Mouse (Mus musculus): Measurements from ENCODE around the gene Rpl31. TPM values are rescaled to one million over a fixed set of nuclear protein-coding genes. Genes with fewer than 3 reads are reported as not detected.

Rpl31 gene
- polyA plus RNA-seq, 1 experiment = 291 TPM

DNA sequence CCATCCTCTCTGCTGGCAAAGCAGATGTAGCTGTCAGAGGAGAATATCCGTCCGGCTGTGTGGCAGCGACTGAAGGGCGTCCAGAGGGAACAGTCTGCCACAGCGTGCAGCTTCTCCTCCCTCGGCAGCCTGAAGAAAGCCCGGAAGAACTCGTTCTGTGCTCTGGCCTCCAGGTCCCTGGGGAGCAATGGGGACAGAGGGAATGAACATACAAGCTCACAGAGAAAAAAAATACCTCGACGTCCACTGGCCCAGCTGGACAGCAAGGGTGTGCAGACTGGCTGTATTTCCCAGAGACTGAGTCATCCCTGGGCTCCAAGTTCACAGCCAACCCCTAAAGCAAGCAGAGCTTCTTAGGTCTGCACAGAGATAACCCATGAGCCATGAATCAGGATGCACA, 26.5 kb downstream of the Rpl31 start:
- no peak for DNase-seq (ENCODE audit: low read depth, low spot score)
- 74% methylated on average over 10 of the region's 10 CpGs for WGBS

DNA sequence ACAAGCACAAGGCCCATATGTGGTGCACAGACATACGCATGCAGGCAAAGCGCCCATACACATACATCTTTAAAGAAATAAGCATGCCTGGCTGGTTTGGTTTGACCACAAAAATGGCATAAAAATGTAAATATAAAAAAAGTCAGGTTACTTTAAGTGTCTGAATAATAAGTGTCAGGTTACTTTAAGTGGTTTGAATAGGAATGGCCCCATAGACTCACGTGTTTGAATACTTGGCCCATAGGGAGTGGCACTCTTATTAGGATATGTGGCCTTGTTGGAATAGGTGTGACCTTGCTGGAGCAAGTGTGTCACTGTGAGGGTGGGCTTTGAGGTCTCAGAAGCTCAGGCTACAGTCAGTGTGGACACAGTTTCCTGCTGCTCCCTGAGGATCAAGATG, 27.0 kb downstream of the Rpl31 start:
- WGBS = 73% methylated on average over 3 of the region's 3 CpGs
- DNase-seq (ENCODE audit: low read depth, low spot score) = no peak

DNA sequence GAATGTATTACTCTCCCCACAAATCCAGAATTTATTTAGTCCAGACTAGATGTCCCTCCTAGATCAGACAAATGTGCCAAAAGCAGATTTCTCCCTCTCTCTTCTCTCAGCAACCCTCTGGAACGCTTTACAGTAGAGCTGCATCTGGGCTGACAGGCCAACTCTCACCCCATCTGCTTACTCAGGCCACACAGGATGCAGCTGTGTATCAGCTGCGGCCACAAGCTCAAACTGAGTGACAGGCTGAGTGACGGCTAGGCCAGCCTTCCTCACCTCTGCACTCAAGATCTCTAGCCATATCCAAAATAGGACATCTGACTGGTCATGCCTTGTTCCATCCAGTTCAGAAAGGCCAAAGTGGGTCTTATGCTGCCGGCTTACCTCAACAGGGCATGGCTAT, 28.7 kb downstream of the Rpl31 start:
- no peak for DNase-seq (ENCODE audit: low read depth, low spot score)
- WGBS = 70% methylated on average over 4 of the region's 4 CpGs

DNA sequence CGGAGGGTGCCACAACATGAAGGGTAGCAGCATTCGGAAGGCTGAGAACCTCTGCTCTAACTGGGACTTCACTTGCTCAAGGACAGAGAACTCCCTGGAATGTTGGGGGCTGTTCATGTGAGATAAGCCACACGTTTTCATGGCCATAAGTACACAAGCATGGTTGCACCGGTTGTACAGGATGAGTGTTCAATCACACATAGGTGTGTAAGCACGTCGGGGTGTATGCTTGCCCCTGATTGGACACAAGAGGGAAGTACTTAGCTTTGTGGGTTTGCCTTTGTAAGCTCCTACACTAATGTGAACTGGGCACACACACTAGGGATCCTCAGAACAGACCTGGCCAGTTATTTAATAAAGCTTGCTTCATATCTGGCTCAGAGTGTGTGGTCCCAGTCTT, 30.6 kb downstream of the Rpl31 start:
- DNase-seq (ENCODE audit: low read depth, low spot score) = no peak
- 86% methylated on average over 6 of the region's 6 CpGs for WGBS

DNA sequence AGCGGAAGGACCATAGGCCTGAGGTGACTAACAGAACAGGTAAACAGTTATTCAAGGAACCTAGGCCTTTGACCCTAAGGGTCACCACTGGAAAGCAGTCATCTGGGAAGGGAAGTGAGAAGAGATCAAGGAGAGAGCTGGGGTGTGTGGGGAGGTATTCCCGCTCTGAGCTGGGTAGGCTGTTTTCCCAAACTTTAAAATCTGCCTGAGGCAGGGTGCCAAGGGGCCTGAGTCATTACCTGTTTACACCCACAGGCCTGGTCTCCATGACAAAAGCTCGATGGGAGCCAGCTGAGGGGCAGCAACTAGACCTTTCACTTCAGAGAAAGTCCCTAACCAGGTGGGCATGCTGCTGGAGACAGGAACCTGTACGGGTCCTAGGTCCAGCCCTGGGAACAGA, 31.6 kb downstream of the Rpl31 start:
- 60% methylated on average over 4 of the region's 4 CpGs for WGBS
- no peak for DNase-seq (ENCODE audit: low read depth, low spot score)

DNA sequence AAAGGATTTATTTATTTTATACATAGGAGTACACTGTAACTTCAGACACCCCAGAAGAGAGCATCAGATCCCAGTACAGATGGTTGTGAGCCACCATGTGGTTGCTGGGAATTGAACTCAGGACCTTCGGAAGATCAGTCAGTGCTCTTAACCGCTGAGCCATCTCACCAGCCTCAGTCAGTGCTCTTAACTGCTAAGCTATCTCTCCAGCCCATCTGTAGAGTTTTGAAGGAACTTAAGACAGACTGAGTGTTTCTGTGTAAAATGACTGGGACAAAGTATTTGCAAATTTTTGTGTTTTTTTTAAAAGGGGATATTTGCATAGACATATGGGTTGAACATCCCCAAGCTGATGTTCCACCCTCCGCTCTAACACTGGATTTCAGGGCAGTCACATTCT, 32.5 kb downstream of the Rpl31 start:
- no peak for DNase-seq (ENCODE audit: low read depth, low spot score)
- WGBS = 93% methylated on average over 3 of the region's 3 CpGs

DNA sequence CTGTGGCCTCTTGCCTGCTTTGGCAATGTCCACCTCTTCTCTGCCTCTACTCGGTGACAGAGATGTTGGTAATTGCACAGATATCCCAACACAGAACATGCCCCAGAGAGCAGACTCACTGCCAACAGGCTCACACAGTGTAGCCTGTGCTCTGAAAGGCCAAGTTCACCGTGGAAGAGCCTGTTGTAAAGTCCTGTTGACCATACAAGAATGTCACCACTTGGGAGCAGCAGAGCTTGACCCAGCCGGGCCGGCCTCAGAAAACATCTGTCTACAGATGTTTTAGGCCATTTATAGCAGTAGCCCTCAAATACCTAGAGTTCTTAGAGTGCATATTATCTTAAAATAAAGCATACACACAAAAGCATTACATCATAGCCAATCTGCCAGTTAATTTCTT, 39.5 kb downstream of the Rpl31 start:
- no peak for DNase-seq (ENCODE audit: low read depth, low spot score)
- WGBS = 62% methylated on average over 4 of the region's 4 CpGs

DNA sequence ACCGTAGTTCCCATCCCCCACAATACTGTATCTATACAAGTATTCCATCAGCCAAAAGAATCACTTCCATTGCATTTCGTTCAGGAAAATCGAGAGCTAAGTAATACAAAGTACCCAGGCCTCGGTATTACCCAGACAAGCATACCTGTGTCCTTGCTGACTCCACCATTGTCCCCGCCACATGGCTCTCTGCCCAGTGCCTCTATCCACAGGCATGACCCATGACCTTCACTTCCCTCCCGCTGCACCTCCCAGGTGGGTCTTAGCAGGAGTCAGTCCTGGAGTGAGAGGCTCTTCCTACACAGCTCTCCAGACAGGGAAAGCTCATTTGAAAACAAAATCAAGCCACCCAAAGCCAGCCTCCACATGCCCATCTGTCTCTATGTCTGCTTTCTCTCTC, 40.5 kb downstream of the Rpl31 start:
- no peak for DNase-seq (ENCODE audit: low read depth, low spot score)
- 79% methylated on average over 6 of the region's 6 CpGs for WGBS

DNA sequence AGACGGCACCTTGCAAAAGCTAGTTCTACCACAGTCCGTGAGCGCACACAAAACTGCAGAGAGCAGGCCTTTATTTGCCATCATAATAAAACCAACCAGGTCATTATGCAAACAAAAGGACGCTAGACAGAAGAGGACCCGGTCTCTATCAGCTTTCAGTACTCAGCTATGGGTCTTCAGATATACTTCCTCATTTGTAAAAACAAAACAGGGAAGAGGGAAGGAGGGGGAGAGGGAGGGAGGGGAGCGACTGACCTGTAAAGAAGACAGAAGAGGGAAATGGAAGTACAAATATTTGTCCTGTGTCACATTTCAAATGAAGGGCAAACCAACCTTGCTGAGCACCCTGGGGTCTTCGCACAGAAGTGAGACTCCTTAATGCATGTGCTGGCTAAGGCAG, 41.0 kb downstream of the Rpl31 start:
- WGBS = 27% methylated on average over 7 of the region's 7 CpGs
- DNase-seq (ENCODE audit: low read depth, low spot score) = no peak

DNA sequence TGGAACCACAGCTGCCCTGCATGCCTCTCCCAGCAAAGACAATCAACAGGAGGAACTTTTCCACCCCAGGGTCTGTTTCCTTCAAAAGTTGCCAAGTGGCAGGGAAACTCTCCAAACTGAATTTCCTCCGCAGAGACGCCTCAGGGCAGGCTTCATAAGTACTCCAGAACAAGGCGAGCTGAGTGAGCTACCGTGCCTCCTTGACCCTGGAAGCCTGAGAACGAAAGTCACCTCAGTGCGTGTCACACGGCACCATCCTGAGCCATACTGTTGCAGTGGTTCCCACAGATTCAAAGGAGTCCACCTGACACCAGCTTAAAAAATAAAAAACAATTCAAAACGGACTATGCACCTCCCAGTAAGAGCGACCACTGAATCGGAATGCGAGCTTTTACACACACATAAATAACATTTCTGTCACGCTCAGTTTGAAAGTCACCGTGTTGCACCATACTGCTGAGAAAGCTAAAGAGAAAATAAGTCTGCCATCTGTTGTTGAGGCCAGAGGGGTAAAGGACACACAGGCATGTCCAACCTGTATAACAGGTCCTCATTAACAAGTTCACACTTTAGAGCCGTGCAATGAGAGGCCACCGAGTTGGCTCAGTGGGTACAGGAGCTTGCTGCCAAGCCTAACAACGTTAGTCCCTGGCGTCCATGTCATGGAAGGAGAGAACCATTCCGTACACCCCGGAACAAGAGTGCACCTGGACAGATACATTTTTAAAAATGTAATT, 42.6 kb downstream of the Rpl31 start:
- no peak for DNase-seq (ENCODE audit: low read depth, low spot score)
- WGBS = 49% methylated on average over 19 of the region's 19 CpGs

DNA sequence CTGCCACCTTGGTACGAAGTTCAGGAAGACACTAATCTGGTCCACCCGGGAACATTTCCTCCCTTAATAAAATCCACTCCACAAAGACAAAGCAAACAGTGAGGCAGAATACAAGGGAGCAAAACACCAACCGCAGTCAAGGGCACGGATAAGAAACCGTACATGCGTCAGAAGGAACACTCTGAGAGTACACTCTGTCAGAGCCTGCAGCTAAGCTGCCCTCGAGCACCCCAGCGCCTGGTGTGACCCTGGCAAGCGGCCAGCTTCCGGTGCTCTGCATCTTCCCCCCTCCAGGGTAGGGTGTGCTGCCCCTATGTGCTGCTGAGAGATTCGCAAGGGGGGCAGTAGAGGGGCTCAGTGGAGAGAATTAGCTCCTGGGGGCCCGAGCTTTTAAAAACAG, 50.2 kb downstream of the Rpl31 start:
- DNase-seq (ENCODE audit: low read depth, low spot score) = no peak
- 13% methylated on average over 12 of the region's 12 CpGs for WGBS

DNA sequence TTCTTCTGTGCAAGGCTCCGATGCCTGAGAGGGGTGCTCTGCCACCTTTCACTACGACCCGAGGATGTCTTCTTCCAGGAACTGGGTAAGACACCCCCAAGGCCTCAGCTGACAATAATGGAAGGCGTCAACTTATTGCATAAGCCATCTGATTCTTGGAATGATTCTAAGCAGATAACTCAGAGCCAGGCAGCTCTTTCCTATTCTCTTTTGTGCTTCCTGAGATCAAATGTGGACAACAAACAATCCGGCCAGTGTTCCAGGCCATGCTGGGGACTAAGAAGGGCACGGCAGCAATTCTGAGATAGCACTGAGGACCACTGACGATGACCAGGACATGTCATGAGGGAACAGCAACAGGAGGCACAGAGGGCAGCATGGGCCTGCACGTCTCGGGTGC, 51.2 kb downstream of the Rpl31 start:
- 84% methylated on average over 9 of the region's 9 CpGs for WGBS
- no peak for DNase-seq (ENCODE audit: low read depth, low spot score)

DNA sequence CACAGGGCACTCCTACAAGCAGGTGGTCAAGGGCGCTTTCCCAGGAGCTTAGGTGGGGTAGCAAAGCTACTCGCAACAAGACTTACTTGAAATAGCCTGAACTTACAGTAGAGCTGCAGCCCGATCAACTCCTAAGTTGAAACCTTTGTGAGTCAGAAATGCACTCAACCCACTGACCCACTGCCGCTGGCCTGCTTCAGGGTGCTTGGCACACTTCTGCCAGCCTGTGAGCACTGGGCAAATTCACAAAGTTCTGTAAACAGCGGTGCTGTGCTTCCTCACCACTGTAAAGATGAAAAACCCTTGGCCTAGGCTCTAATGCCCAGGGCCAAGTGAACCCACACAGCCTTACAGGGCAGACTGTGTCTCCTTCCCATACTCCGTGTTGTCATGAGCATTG, 53.3 kb downstream of the Rpl31 start:
- 95% methylated on average over 6 of the region's 6 CpGs for WGBS

More for the DNA sequence above, 53.3 kb downstream of the Rpl31 start:
- no peak for DNase-seq (ENCODE audit: low read depth, low spot score)

Other genes starting within 250 kb of the Rpl31 start
- 13.6 and 33.7 TPM in 2 replicates for gene Npas2, start 174.1 kb upstream of the Rpl31 start, polyA plus RNA-seq (2012; rRNA removed)
- 8.0 and 13.5 TPM in 2 replicates for gene Tbc1d8, start 110.9 kb downstream of the Rpl31 start, polyA plus RNA-seq (2012; rRNA removed)
- 10.7 and 12.6 TPM in 2 replicates for gene Cnot11, start 167.2 kb downstream of the Rpl31 start, polyA plus RNA-seq (2012; rRNA removed)
- gene Rnf149, start 209.6 kb downstream of the Rpl31 start, polyA plus RNA-seq (2012; rRNA removed) = 17.9 and 20.4 TPM in 2 replicates

All from large intestine, adult 2 months (tissue).